18 mouse cellular contexts compared by ENCODE assay signal in genomic region chr2:44951651-44952213, GRCm38 (mm10). TPM values are rescaled to one million over a fixed set of nuclear protein-coding genes. Genes with fewer than 3 reads are reported as not detected.
DNase-seq lines count a peak whose midpoint lies in the region; ATAC-seq lines count a peak whose summit lies in the region.
"Had no signal": no experiment of that assay in that cellular context is flagged by ENCODE, and none has a peak within 500 bp of the region (broad histone marks: within the 10 kb centered on the region; RNA-seq: fewer than 3 reads in every experiment).

No protein-coding gene starts in this region.

- no peaks in the 10 kb centered on the region for H3K36me3 ChIP-seq in heart, embryonic 10.5 days
- H3K36me3 ChIP-seq in heart, embryonic 16.5 days (ENCODE audit: control insufficient read depth, insufficient read depth), result no peaks in the 10 kb centered on the region
- H3K36me3 ChIP-seq: embryonic facial prominence, embryonic 15.5 days; hindbrain, embryonic 12.5 days; limb, embryonic 13.5 days; liver, embryonic 15.5 days had no signal

- no peak overlapping the region for H3K4me3 ChIP-seq in heart, embryonic 10.5 days
- no peak overlapping the region for H3K4me3 ChIP-seq in heart, embryonic 16.5 days (ENCODE audit: low read length)
- H3K4me3 ChIP-seq: embryonic facial prominence, embryonic 15.5 days; hindbrain, embryonic 12.5 days; limb, embryonic 13.5 days; liver, embryonic 15.5 days had no signal

- no peaks in the 10 kb centered on the region for H3K9me3 ChIP-seq in heart, embryonic 10.5 days
- no peaks in the 10 kb centered on the region for H3K9me3 ChIP-seq in heart, embryonic 16.5 days (replicated peaks; ENCODE audit: control insufficient read depth, low read length)
- H3K9me3 ChIP-seq: embryonic facial prominence, embryonic 15.5 days; hindbrain, embryonic 12.5 days; limb, embryonic 13.5 days; liver, embryonic 15.5 days had no signal

- WGBS in heart, embryonic 10.5 days, result 42% methylated on average over 4 of the region's 4 CpGs
- 38% methylated on average over 4 of the region's 4 CpGs for WGBS in heart, embryonic 16.5 days

- intact Hi-C loops in heart, postnatal 14 days (cut with DNase I), result no loop called here

- no peak overlapping the region for H3K4me2 ChIP-seq in heart, embryonic 16.5 days (ENCODE audit: low read depth, low read length)
- H3K4me2 ChIP-seq: embryonic facial prominence, embryonic 15.5 days; hindbrain, embryonic 12.5 days; limb, embryonic 13.5 days; liver, embryonic 15.5 days had no signal

- ATAC-seq in heart, embryonic 16.5 days (replicated peaks; ENCODE audit: extremely low read depth, insufficient read depth, low FRiP score), result peak; percentile 60; the same call in 1 of the 2 replicates
- ATAC-seq: forebrain, embryonic 14.5 days; midbrain, embryonic 16.5 days had no signal

- no peaks in the 10 kb centered on the region for H3K27me3 ChIP-seq in heart, embryonic 10.5 days (ENCODE audit: insufficient read depth, poor library complexity, severe bottlenecking)
- no peaks in the 10 kb centered on the region for H3K27me3 ChIP-seq in heart, embryonic 16.5 days (ENCODE audit: control insufficient read depth, insufficient read depth, low read length)
- H3K27me3 ChIP-seq: embryonic facial prominence, embryonic 15.5 days; hindbrain, embryonic 12.5 days; limb, embryonic 13.5 days; liver, embryonic 15.5 days had no signal

- DNase-seq in heart, embryonic 10.5 days (ENCODE audit: low spot score), result no peak
- no peak for DNase-seq in heart, postnatal 14 days
- DNase-seq in heart, adult 11 months, result no peak
- peak; percentile 82 for DNase-seq in kidney, adult 9 months
- DNase-seq in kidney, postnatal 4 days, result no peak
- peak; percentile 17 for DNase-seq in forelimb bud, embryonic 11.5 days (ENCODE audit: low read depth, low spot score)
- no peak for DNase-seq in cerebellum, postnatal 10 days
- DNase-seq: adrenal gland, postnatal 14 days; cerebellum, adult 8-10 months; gastrocnemius, postnatal 10 days; kidney, postnatal 10 days had no signal

- peak overlapping the region; percentile 83 for H3K27ac ChIP-seq in heart, embryonic 10.5 days
- H3K27ac ChIP-seq in heart, embryonic 16.5 days (ENCODE audit: low read length), result no peak overlapping the region
- H3K27ac ChIP-seq: embryonic facial prominence, embryonic 15.5 days; hindbrain, embryonic 12.5 days; liver, embryonic 15.5 days had no signal

- no peak overlapping the region for H3K9ac ChIP-seq in heart, embryonic 16.5 days (ENCODE audit: low read length)
- H3K9ac ChIP-seq: embryonic facial prominence, embryonic 15.5 days; hindbrain, embryonic 12.5 days; limb, embryonic 13.5 days; liver, embryonic 15.5 days had no signal

- H3K4me1 ChIP-seq in heart, embryonic 10.5 days, result peaks cover 18% of the 10 kb centered on the region
- H3K4me1 ChIP-seq in heart, embryonic 16.5 days (ENCODE audit: control insufficient read depth, insufficient read depth, low read length), result peaks cover 9% of the 10 kb centered on the region
- H3K4me1 ChIP-seq: embryonic facial prominence, embryonic 15.5 days had no signal

RNA-seq across cellular contexts. Expression of gene Gtdc1, which starts 24.3 kb away (rescaled TPM):
- 10.5 and 10.7 TPM in 2 replicates for polyA plus RNA-seq in heart, embryonic 10.5 days (2016; fragmentation: Nextera tagmentation; extraction: Ambion mirVana)
- total RNA-seq in heart, postnatal 14 days (2021), result 10 to 100 TPM; 15.5 to 20.5 TPM
- polyA plus RNA-seq in heart, embryonic 16.5 days (2015; fragmentation: Nextera tagmentation; extraction: Ambion mirVana), result 10.9 and 11.0 TPM in 2 replicates

Comparison
In these comparisons a context has a peak if more than half of its experiments do, and no peak if none do; other contexts are left out.
1. DNase-seq: peak in kidney, adult 9 months (single experiment) and forelimb bud, embryonic 11.5 days (single experiment); none in heart, embryonic 10.5 days (single experiment), heart, postnatal 14 days (0 of 2), heart, adult 11 months (single experiment), kidney, postnatal 4 days (0 of 2) and cerebellum, postnatal 10 days (0 of 2).